Mouse (Mus musculus) MEL-GATA-1-ER (cell line): ENCODE measurements around the gene Phactr3.

Experiments used
- DNase-seq: peaks from one replicate; pipeline ENCODE4 v3.0.0-alpha.2; 2012; ENCODE audit warnings: low read depth; ENCODE audit errors: extremely low read depth

Gene Phactr3

DNA sequence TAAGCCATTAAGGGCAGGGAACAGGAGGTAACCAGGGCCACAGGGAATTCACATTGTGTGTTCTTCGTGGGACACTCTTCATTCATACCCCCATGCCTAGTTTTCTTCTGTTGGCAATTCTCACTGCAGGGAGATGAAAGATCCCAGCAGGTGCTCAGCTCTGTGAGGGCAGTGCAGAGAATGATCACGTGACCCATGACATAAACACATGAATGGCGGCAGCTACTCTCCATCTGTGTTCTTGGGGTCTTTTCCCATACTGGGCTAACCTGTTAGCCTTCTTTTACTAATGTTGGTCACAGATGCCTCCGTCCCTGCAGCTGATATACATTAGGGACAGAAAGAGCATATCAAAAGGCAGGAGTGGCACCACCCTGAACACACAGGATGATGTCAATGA lies 16.9 kb downstream of the Phactr3 start:
- no peak for DNase-seq

DNA sequence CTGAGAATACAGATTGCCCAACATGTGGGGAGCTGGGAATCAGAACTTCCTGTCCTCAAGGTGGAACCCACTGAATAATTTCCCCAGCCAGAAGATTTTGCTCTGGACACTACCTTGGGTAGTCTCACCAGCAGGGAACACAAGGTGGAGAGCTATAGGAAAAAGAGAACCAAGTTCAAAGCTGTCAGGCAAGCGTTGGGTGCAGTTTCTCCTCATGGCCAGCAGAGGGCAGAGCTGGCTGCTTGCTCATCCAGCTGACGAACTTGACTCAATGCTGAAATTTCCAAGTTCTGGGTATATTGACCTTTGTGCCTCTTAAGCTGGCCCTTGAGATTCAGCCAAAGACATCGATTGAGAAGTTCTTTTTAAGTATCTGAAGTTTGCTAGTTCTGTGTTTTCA lies 18.7 kb downstream of the Phactr3 start:
- no peak for DNase-seq

DNA sequence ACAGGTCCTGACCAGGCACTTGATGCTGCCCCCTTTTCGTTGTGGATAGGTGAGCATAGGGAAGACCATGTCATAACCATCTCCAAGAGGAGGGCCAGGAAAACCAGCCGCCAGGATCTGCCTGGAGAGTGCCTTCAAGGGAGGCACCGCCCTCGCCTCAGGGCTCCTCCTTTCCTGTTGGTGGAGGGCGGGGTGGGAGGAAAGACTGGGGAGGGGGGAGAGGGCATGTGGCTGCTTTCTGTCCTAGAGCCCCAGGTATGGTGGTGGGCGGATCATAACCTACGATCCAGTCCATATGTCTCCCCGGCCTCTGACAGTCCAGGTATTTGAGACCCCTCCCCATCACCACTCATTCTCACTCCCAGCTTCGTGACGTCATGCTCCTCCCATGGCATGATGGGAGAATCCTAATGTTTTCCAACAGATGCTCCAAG lies 22.7 kb downstream of the Phactr3 start:
- no peak for DNase-seq

DNA sequence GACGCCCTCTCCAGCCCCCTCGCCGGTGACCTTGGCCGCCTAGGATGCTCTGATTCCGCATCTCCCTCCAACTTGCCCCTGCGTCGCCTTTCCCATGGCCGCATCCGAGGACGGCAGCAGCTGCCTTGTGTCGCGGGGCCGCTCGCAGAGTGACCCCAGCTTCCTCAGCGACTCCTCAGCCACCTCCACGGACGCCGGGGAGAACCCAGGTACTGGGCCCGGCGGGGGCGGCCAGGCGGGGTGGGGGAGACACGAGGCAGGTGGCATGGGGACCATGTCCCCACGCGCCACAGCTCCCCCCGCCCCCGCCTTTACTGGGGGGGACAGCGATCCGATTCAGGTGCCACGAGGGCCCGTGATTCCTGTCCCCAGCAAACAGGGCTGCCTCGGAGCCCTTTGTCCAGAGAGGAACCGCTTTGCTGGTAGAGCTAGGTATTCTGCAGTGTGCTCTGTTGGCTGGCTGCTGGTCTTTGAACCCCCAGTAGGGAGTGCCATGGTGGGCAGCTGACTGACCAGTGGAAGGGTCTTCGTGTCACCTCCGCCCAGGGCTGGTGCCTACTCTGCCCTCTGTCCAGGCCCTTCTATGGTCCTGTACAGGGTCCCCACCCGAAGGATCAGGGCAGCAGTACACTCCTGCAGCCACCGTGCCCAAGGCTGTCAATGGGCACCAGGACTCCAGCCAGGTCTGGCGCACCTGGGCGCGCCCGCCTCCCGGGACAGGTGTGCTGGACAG lies 23.7 kb downstream of the Phactr3 start:
- DNase-seq = no peak

DNA sequence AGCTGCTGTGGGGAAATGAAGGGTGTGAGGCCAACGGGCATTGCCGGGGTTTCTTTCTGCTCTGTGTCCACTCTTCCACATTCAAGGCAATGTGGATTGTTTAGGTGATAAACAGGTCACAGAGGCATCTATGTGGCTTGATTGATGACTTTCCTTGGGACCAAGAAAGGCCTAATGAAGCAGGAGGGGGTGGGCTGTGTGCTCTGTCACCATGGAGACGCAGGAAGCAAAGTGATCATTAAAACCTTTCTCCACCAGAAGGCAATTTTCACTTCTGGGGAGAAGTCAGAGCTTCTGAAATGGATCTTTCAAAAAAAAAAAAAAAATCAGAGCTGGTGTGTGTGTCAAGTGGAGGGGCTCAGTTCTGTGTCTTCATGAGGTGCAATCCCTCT lies 24.2 kb downstream of the Phactr3 start:
- DNase-seq = no peak

DNA sequence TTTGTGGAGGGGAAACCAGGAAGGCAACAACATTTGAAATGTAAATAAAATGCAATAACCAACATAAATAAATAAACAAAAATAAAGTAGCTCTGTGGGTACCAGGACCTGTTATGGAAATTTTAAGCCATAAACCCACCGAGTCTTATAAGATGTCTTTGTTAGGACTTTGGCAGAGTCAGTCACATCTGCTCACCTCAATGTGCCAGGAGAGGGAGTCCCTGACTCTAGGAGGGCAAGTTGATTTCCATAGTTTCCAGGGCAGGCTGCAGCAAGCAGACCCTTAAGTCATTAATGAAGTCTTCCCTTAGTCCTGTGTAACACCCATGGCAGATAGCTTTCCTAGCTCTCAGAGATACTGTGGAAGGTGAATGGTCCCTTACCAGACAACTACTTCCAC lies 25.1 kb downstream of the Phactr3 start:
- no peak for DNase-seq

DNA sequence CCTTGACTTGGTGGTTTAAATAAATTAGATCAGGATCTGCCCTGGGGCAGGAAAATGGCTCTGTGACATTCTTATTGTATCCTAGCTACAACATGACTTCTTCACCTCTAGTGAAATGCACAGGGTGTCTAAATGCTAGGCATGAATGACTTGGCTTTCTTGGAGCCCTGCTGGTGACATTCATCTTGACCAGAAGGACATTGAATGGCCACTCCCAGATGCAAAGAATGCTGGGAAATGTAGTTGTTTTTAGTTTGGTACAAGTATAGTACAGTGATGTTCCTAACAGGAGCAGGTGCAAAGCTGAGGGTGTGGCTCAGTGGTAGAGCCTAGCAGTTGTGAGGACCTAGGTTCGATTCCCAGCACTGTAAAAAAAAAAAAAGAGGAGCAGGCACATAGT lies 30.5 kb downstream of the Phactr3 start:
- no peak for DNase-seq

DNA sequence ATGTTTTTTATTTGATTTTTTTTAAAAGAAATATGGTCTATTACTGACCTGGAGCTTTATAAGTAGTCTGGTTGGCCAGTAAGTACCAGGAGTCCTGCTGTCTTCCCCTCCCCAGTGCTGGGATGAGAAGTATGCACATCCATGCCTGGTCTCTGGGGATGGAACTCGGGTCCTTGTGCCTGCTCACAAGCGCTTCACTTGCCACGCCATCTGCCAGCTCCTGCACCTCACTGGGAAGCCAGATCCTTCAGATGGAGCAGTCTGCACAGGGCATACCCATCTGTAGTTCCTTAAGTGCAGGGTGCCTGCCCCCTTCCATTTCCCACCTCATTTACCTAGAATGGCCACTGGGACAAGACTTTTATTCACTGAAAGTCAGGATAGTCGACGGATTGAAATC lies 31.9 kb downstream of the Phactr3 start:
- no peak for DNase-seq

DNA sequence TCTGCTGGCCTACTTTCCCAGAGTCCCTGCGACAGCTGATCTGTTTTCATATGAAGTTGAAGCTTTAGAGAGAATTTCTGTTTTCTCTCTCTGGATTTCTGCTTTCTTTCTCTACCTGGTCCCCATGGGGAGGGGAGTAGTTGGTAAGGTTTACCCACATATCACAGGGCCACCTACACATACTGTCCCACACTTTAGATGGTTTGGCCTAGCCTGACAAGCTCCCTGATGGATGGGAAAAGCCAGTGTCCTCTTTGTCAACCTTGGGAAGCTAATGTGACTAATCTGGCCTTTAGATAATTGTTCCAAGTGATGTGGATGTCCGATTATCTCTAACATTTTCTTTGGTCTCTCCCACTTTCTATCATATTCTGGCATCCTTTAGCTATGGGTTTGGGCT lies 34.8 kb downstream of the Phactr3 start:
- DNase-seq = no peak

DNA sequence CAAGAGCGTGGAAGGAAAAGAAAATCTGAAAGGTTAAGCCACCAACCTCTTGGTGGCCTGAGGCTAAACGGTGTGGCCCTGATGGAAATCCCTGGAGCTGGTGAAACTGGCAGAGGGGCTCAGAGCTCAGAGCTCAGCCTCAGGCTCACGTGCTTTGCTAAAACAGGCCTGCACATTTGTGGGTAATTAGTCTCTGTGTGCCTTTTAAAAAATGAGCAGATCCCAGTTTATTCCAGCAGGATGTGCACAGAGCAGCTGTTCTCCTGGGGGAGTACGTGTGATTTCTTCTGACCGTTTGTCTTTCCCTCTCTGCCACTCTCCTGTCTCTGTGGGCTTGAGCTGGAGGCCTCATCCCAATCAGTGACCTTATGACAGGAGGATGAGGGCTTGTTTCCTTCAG lies 35.4 kb downstream of the Phactr3 start:
- no peak for DNase-seq

DNA sequence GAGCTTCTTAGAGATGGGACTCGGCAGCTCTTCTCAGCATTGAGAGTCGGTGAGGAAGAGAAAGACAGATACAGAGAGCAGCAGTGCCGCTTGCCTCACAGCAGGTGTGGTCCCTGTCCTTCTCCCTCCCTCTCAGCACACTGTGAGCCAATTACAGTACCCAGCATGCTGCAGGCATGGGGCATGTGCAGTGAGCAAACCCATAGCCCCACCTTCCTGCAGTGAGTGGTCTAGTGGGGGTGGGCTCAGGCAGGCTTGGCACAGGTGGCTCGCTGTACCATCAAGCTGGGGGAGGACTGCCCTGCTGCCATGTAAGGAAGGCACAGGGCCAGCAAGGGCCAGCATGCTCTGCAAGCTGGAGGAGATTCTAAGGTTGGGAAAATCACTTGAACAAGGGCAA lies 35.8 kb downstream of the Phactr3 start:
- no peak for DNase-seq

DNA sequence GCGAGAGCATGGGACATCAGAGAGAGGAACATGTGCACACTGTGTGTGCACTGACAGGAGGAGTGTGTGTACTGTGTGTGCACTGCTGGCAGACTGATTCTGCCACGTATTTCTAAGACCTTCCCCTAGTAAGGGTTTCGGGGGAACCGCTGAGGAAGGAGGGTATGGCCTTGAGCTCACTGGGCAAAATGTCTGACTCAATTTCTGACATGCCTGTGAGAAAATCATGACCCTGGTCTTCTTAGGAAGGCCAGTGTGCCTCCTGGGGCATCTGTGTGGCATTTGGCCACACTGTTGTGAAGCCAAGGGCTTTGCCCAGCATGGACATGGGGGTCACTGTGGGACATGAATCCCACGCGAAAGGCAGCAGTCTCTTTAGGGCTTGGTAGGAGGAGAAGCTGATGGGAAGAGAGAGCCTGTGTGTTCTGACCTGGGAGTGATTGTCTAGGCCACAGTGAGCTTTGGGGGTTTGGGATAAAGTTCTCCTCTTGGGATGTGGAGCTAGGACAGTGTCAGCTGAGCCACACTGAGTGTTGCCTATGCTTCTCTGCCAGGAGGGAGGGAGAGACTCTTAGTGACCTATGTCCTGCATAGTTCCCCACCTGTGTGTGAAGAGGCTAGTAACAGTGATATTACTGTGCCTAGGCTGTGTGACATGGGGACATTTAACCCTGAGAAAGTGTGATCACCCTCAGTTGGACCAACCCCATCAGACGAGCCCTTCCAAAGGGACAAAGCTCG lies 36.6 kb downstream of the Phactr3 start:
- DNase-seq = no peak

DNA sequence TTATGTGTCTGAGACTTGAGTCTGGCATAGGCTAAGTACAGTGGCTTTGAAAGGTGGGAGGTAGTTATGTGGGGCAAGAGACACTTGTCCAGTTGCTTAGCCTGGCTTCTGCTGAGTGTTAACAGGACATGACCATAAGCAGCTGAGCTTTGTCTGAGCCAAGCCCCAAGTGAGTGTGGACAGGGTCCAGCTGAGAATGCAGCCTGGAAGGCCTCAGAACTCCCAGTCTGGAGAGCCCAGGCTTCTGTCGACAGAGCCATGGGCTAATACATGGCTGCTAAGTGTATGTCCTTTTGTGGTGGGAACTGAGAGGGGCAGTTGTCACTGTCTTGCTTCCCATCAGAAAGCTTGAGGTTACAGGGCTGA lies 37.1 kb downstream of the Phactr3 start:
- no peak for DNase-seq

DNA sequence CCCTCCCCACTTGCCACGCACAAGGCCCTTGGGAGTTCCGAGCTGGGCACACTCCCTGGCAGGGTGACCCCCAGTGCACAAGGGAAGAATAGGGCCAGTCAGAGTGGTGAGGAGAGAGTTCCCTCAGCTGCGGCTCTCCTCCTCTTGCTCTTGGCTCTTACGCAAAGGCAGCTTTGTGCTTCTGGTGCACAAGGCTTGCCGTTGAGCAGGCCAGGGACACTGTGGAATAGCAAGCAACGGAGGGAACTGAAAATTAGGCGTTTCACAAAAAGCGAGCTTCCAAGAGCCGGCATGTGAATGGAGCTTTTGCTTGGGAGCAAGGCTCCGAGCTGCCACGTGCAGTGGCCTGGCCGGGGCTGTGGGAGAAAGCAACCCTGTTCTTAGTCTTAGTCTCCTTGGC lies 40.2 kb downstream of the Phactr3 start:
- DNase-seq = no peak

DNA sequence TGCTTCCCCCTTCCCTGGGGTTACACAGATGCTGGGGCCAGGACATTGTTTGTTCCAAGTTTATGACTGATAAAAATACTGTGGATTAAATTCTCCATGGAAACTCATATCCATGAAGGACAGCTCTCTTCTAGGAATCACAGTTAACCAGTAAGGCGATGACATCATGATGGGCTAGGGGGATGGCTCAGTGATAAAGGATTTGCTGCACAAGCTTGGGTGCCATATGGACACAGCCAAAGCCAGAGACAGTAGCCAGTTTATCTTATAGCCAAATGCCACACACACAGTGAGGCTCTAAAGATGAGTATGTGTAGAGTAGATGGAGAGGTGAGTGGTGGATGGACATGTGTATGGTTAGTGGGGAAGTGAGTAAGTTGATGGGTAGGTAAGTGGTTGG lies 45.2 kb downstream of the Phactr3 start:
- no peak for DNase-seq

DNA sequence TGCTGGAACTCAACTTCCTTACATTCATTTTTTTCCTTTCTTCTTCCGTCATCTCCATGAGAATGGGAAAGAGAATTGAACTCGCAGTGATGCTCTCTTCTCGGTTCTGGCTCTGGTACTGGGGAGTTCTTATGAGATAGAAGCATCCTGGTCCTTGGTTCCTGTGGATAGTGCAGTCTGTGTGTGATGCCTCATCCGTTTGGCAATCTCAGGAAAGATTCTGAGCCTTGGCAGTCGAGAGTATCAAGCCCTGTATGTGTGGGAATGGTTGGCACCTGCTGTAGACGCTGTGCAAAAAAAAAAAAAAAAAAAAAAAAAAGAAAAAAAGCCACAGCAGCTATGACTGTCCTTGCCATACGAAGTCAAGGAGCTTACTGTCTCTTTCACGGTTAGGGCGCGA lies 47.2 kb downstream of the Phactr3 start:
- no peak for DNase-seq

DNA sequence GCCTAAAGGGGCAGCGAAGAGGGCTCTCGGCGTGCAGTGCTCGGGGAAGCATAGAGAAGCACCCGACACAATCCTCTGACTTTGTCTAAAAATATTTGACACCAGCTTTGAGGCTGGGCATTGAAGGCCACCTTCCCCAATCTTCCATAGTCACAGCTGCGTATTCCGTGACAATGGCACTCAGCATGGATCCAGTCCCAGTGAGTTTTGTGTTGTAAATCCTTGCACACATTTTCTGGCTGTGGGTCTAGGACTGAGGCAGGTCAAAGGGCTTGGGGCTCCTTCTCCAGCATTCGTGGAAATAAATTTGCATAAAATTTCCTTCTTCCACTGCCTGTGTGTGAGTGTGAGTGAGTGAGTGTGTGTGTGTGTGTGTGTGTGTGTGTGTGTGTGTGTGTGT lies 51.2 kb downstream of the Phactr3 start:
- DNase-seq = no peak

DNA sequence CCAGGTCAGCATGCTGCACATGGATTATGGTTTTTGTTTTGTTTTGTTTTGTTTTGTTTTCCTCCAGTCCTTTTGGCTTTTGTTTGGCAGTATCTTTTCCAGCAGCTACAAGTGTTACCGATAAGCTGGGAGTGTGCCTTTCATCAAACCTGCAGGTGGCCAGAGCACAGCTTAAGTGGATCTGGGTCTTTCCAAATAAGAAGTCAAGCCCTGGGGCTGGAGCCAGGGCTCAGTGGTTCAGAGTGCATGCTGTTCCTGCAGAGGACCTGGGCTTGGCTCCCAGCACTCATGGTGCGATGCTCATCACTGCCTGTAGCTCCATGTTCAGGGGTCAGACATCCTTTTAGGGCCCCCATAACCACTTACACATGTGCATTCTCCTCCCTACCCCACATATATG lies 55.2 kb downstream of the Phactr3 start:
- no peak for DNase-seq

DNA sequence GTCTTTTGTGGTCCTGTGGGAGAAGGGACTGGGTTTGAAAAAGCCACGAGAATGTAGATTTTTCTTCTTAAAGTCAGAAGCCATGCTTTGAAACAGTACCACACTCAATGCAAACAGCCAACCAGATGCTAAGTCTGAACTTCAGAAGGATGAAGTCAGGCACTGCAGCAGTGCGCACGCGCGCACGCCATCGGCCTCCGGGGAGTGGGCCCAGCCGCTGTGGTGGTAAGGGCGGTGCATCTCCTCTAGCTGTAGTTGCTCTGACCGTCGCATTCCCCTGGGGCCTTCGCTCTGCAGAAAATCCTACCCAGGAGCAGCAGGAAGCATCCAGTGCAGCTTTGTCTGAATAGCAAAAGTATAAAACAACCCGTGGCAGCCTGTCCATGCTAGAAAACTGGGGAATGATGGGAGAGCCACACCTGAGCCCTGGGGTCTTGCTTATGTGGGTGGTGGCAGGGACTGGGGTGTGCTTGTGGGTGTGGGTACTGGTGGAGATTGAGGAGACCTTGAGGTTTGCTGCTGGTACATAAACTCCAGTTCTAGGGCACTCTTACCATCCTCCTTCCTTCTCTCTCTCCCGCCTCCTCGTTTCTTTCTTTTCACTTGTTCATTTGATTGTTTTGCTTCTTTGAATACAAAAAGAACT lies 56.6 kb downstream of the Phactr3 start:
- DNase-seq = no peak

DNA sequence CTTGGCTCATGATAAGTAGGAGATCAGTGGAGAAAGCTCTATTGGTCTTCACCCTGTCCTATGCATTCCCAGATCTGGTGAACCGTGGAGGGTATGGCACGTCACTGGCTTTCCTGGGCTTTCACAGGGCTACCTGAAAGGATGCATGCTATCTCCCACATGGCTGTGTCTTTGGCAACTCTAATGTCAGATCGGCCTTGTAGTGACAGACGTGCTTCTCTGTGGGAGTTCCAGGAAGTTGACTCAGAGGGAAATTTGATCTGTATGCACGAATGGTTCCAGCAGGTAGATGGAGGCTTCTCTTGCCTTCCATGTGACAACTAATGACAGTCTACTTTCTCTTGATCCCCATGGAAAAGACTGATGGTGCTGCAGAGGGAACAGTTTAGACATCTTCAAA lies 65.5 kb downstream of the Phactr3 start:
- DNase-seq = no peak

DNA sequence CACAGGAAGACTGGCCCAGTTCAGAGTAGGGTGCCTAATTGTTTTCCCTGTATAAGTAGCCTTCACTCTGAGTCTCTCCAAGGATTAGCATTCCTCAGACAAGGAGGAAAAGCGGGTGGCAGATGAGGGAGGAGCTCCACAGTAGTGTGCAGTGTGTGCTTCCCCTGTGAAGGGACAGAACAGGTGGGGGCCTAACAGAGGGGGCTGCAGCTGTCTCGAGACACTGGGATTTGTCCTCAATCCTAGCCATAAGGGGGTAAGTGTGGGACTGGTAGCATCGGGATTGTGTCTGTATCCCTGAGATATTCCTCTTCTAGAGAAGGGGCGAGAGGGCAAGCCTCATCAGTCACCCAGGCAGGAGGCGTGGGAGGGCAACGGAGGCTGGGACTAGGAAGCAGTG lies 66.1 kb downstream of the Phactr3 start:
- DNase-seq = no peak

DNA sequence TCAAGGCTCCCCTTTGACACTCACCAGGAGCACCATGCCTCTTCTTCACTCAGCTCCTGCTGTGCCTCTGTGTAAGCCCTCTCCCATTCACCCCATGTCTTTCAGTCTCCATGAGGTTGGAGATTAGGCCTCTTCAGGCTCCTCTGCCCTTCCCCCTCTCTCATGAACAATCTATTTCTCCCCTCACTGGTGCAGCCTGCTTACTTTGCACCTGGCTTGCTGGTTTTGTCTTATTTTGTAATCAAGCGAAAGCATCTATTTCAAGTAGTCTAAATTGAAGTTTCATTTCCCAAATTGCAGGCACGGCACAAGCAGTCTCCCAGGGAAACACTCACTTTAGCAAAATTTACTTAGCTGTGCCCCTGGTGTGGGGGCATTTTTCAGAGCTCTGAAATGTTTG lies 70.2 kb downstream of the Phactr3 start:
- no peak for DNase-seq

DNA sequence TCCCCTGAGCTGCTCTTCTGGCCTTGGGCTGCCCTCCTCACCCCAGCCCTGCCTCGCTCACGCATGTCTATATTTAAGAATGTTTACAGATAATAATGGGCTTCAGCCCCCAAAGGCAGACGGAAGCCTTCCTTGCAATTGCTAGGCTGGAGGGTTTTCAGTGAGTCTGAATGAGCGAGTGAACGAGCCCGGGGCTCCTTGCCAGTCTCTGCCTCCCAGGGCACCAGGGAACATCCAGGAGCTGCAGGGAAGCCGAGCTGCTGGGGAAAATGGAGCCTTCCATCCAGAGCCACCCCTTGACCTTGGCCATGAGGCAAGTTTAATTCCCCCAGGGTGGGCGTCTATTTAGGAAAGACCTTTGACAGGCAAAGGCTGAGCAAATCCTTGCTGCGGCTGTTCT lies 74.1 kb downstream of the Phactr3 start:
- DNase-seq = no peak
